Mouse (Mus musculus) C2C12 (cell line): ENCODE data around the gene Nsfl1c. TPM values are rescaled to one million over a fixed set of nuclear protein-coding genes. Genes with fewer than 3 reads are reported as not detected.

Source experiments
- H3K27me3 ChIP-seq: one replicate; pipeline ENCODE4 v1.6.1; 2011; ENCODE audit not compliant: control insufficient read depth, insufficient read depth, insufficient read length
- H3K36me3 ChIP-seq: one replicate; pipeline ENCODE4 v1.6.1; 2011; ENCODE audit not compliant: control insufficient read depth, insufficient read depth
- H3K4me3 ChIP-seq: one replicate; pipeline ENCODE4 v1.5.1; 2011; ENCODE audit warnings: mild to moderate bottlenecking, control low read depth; ENCODE audit not compliant: poor library complexity, insufficient read depth, severe bottlenecking
- H3K79me2 ChIP-seq: one replicate; pipeline ENCODE4 v1.6.1; 2011; ENCODE audit not compliant: control insufficient read depth, insufficient read depth
- H3K79me3 ChIP-seq: one replicate; pipeline ENCODE4 v1.6.1; 2011; ENCODE audit warnings: low read depth, control low read depth
- H3ac ChIP-seq: one replicate; pipeline ENCODE3; 2011; ENCODE audit warnings: low read depth; ENCODE audit not compliant: control insufficient read depth, insufficient read length
- CEBPB ChIP-seq: IDR thresholded peaks from one replicate; pipeline ENCODE4 v1.6.1; 2011; ENCODE audit warnings: low read depth, mild to moderate bottlenecking, control low read depth, moderate library complexity
- CTCF ChIP-seq: IDR thresholded peaks from one replicate; pipeline ENCODE4 v1.5.1; 2011; ENCODE audit not compliant: control insufficient read depth, insufficient read depth, insufficient read length
- FOSL1 ChIP-seq: IDR thresholded peaks from one replicate; pipeline ENCODE4 v1.8.0; 2011; ENCODE audit warnings: mild to moderate bottlenecking, low read length; ENCODE audit not compliant: poor library complexity, insufficient read depth, severe bottlenecking
- MAX ChIP-seq: IDR thresholded peaks from one replicate; pipeline ENCODE4 v1.6.1; 2011; ENCODE audit warnings: mild to moderate bottlenecking, control low read depth
- MYOD1 ChIP-seq: IDR thresholded peaks from one replicate; pipeline ENCODE4 v1.6.1; 2011; ENCODE audit warnings: low read depth; ENCODE audit not compliant: control insufficient read depth, insufficient read length
- MYOG ChIP-seq: IDR thresholded peaks from one replicate; pipeline ENCODE4 v1.6.1; 2011; ENCODE audit not compliant: control insufficient read depth, insufficient read length; ENCODE audit errors: extremely low read depth
- USF1 ChIP-seq: IDR thresholded peaks from one replicate; pipeline ENCODE4 v1.6.1; 2011; ENCODE audit warnings: low read depth, mild to moderate bottlenecking, control low read depth, moderate library complexity
- polyA plus RNA-seq: library from polyadenylated mRNA; unstranded; fragments of >200 nt; fragmentation: generic; extraction: Trizol; gene quantifications from one replicate; pipeline ENCODE4 v1.2.1, GENCODE M21; 2012; ENCODE audit warnings: missing spikeins

Nsfl1c gene
- polyA plus RNA-seq, 1 experiment = 141 TPM

DNA sequence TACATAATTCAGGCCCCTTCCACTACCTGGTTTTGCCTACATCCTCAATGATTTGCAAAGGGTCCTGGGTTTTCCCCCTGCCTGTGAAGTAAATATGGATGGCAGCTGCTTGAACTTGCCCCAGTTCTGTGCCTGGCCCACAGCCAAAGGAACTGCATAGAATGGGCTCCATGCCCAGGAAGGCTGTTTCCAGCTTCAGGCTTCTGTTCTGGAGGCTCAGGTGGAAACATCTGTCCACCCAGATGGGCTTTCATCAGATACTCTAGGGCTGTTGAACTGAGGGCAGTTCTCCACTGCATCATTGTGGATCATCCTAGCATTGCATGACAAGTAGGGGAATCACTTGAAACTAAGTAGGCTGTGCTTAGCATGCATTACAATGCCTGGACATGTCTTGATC, 18.2 kb downstream of the Nsfl1c start:
- Histone ChIP-seq H3K27me3 (no peaks in the 10 kb centered on the region), H3K36me3 (peaks cover 75% of the 10 kb centered on the region), H3K79me2 (no peaks in the 10 kb centered on the region), H3K79me3 (no peaks in the 10 kb centered on the region), H3K4me3 (no peak overlapping the region), H3ac (no peak overlapping the region)
- TF ChIP-seq MYOG (no peak), FOSL1 (no peak), USF1 (no peak), CTCF (no peak), MYOD1 (no peak), MAX (no peak), CEBPB (no peak)

DNA sequence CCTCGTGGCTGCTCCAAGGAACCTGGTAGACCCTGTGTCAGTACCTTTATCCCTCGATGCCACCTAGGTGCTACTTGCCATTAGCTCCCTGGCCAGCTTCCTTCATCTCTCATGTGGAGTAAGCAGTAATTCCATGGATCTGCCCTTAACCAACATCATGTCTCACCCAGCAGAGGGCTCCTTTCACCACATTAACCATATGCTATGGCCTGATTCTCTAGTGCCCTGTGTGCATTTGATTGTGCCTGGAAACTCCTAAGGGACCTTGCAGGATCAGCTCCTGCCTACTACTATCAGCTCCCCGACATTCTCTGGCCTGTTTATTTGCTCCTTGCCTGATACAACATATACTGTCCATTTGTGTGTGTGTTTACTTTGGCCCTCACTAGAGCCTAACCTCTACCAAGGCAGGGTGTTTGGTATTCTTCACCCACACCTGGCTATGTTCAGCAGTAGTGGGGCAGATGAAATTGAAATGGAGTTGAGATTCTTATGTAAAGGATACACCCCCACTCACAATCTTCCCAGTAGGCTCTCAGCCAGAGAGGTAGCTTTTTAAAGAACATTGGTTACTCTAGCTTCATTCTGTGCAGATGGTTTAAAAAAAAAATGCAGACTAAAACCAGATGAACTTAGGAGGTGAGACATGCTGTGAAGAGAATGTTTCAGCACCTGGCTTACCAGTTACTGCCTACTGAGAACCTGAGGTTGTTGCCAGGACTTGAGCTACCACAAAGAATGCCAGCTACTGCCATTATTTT, 19.7 kb downstream of the Nsfl1c start:
- Histone ChIP-seq H3ac (no peak overlapping the region), H3K27me3 (no peaks in the 10 kb centered on the region), H3K4me3 (no peak overlapping the region), H3K79me2 (no peaks in the 10 kb centered on the region), H3K79me3 (no peaks in the 10 kb centered on the region), H3K36me3 (peaks cover 65% of the 10 kb centered on the region)
- TF ChIP-seq FOSL1 (no peak), CTCF (no peak), MAX (no peak), MYOG (no peak), USF1 (no peak), MYOD1 (no peak), CEBPB (no peak)

GRCm38 (mm10) chr2:151519000-151519399, 25.0 kb downstream of the Nsfl1c start:
- no peak overlapping the region for H3ac ChIP-seq
- no peak for TF ChIP-seq CEBPB
- TF ChIP-seq MYOG = no peak
- no peak for TF ChIP-seq USF1
- TF ChIP-seq FOSL1 = no peak
- TF ChIP-seq MAX = no peak
- no peak for TF ChIP-seq CTCF
- TF ChIP-seq MYOD1 = no peak
- H3K36me3 ChIP-seq = peaks cover 29% of the 10 kb centered on the region
- H3K27me3 ChIP-seq = no peaks in the 10 kb centered on the region
- H3K79me3 ChIP-seq = no peaks in the 10 kb centered on the region
- no peaks in the 10 kb centered on the region for H3K79me2 ChIP-seq
- H3K4me3 ChIP-seq = no peak overlapping the region

- Histone ChIP-seq H3K36me3 (peaks cover under 1% of the 10 kb centered on the region), H3K27me3 (no peaks in the 10 kb centered on the region), H3K79me2 (no peaks in the 10 kb centered on the region), H3ac (no peak overlapping the region), H3K4me3 (no peak overlapping the region), H3K79me3 (no peaks in the 10 kb centered on the region)
- TF ChIP-seq CTCF = no peak
- no peak for TF ChIP-seq MYOG
- no peak for TF ChIP-seq MAX
- TF ChIP-seq MYOD1 = no peak
- no peak for TF ChIP-seq FOSL1
- TF ChIP-seq USF1 = no peak
- TF ChIP-seq CEBPB = no peak
These were observed 30.5 kb downstream of the Nsfl1c start for GRCm38 (mm10) chr2:151524324-151525041.

GRCm38 (mm10) chr2:151525520-151525919, 31.5 kb downstream of the Nsfl1c start:
- TF ChIP-seq MAX (no peak), FOSL1 (no peak), MYOD1 (no peak), CTCF (no peak), MYOG (no peak), USF1 (no peak), CEBPB (no peak)
- Histone ChIP-seq H3K79me3 (no peaks in the 10 kb centered on the region), H3K4me3 (no peak overlapping the region), H3K79me2 (no peaks in the 10 kb centered on the region), H3K36me3 (no peaks in the 10 kb centered on the region), H3K27me3 (no peaks in the 10 kb centered on the region), H3ac (no peak overlapping the region)

GRCm38 (mm10) chr2:151528066-151528465, 34.1 kb downstream of the Nsfl1c start:
- Histone ChIP-seq H3K27me3 (no peaks in the 10 kb centered on the region), H3K79me3 (no peaks in the 10 kb centered on the region), H3K36me3 (no peaks in the 10 kb centered on the region), H3ac (no peak overlapping the region), H3K79me2 (no peaks in the 10 kb centered on the region), H3K4me3 (no peak overlapping the region)
- TF ChIP-seq FOSL1 (no peak), USF1 (no peak), MYOG (no peak), MYOD1 (no peak), CTCF (no peak), MAX (no peak), CEBPB (no peak)
